Mouse (Mus musculus) embryonic fibroblast, embryonic 13.5 days (primary cell): ENCODE data around the gene Sugct.

Source experiments
- CTCF ChIP-seq: IDR thresholded peaks from 2 replicates; pipeline ENCODE4 v1.5.1; 2011; ENCODE audit warnings: mild to moderate bottlenecking, control low read depth, low read length, moderate library complexity, borderline replicate concordance; ENCODE audit not compliant: insufficient read depth
- POLR2A ChIP-seq: IDR thresholded peaks from 2 replicates; pipeline ENCODE4 v1.6.1; 2011; ENCODE audit warnings: low read depth, mild to moderate bottlenecking, control low read depth, low read length, moderate library complexity

DNA sequence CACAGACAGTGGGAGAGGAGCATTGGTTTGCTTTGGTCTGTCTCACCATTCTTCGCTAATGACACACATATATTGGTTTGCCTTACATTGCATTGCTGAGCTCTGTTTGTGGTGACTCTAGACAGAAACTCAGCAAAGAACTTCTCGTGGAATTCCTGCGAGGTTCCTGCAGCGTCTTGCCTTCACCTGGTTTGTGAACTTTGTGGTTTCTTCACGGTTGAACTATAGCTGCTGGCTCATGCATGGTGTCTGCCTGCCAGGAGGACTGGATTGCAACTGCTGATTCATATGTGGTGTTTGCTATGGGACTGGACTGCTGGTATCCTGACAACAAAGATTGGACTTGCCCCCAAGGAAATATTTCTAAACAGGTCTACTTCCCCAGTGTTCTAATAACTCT is 91.6 kb downstream of the Sugct start:
- TF ChIP-seq CTCF = no peak
- no peak for TF ChIP-seq POLR2A
